Mouse (Mus musculus) stomach, postnatal 0 days (tissue): ENCODE data around the gene Ahsa1.

Source experiments
- CTCF ChIP-seq: IDR thresholded peaks from 2 replicates; pipeline ENCODE4 v1.5.1; 2016; ENCODE audit warnings: antibody characterized with exemption, low read depth, mild to moderate bottlenecking, moderate library complexity
- EP300 ChIP-seq: optimal IDR thresholded peaks from 2 replicates; pipeline ENCODE3; 2016; ENCODE audit warnings: antibody characterized with exemption

DNA sequence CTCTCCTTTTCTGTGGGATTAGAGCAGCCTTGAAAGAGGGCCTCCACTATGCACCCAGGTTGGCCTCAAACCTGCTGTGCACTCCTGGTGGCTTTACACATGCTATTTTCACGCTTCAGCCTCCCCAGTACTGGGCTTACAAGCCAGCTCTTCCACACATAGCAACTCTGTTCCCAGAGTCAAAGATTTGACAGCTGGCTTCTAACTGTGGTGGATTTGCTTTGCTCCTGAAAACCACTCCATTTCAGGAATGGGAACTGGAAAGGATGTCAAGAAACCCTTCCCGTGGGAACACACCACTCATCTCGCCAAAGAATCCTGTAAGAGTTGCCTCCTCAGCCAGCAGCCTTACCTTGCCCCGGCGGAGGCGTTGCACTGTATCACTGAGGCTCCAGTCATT, 12.4 kb upstream of the Ahsa1 start:
- TF ChIP-seq CTCF = no peak
- TF ChIP-seq EP300 = no peak
